Mouse (Mus musculus): ENCODE measurements at regions not wholly inside any gene's neighbourhood (a gene's known extent, or its start where the extent isn't known, plus 50 kb on each side); places are given as distances from the start of the nearest gene placed in this dataset.

- Histone ChIP-seq H3K27ac (replicated peaks) (no peak overlapping the region), H3K4me1 (replicated peaks) (no peaks in the 10 kb centered on the region), H3K36me3 (replicated peaks) (no peaks in the 10 kb centered on the region), H3K27me3 (no peaks in the 10 kb centered on the region), H3K9me3 (replicated peaks) (no peaks in the 10 kb centered on the region), H3K9ac (no peak overlapping the region), H3K4me2 (no peak overlapping the region), H3K4me3 (replicated peaks) (no peak overlapping the region)
- WGBS (ENCODE audit: insufficient replicate concordance): 27% methylated on average over 7 of the region's 7 CpGs
- no peak for ATAC-seq (ENCODE audit: insufficient read depth)
These were observed 82.7 kb upstream of the Atp2b1 start for GRCm38 (mm10) chr10:98831488-98831887.

GRCm38 (mm10) chr10:98837289-98838181 is 76.7 kb upstream of the Atp2b1 start:
- Histone ChIP-seq H3K27me3 (no peaks in the 10 kb centered on the region), H3K9ac (no peak overlapping the region), H3K9me3 (replicated peaks) (no peaks in the 10 kb centered on the region), H3K4me3 (replicated peaks) (no peak overlapping the region), H3K27ac (replicated peaks) (no peak overlapping the region), H3K4me1 (replicated peaks) (0 out of 2 replicates have a peak, but pooled peaks cover 4% of the 10 kb centered on the region), H3K36me3 (replicated peaks) (no peaks in the 10 kb centered on the region), H3K4me2 (no peak overlapping the region)
- ATAC-seq (ENCODE audit: insufficient read depth): no peak
- WGBS (ENCODE audit: insufficient replicate concordance): 48% methylated on average over 16 of the region's 16 CpGs

- H3K4me3 ChIP-seq (replicated peaks): no peak overlapping the region
- WGBS (ENCODE audit: insufficient replicate concordance): 77% methylated on average over 8 of the region's 8 CpGs
- no peak for ATAC-seq (ENCODE audit: insufficient read depth)
- no peak overlapping the region for H3K27ac ChIP-seq (replicated peaks)
- no peaks in the 10 kb centered on the region for H3K36me3 ChIP-seq (replicated peaks)
- no peak overlapping the region for H3K4me2 ChIP-seq
- H3K9me3 ChIP-seq (replicated peaks): no peaks in the 10 kb centered on the region
- no peaks in the 10 kb centered on the region for H3K27me3 ChIP-seq
- H3K4me1 ChIP-seq (replicated peaks): 0 out of 2 replicates have a peak, but pooled peaks cover 4% of the 10 kb centered on the region
- no peak overlapping the region for H3K9ac ChIP-seq
These were observed 75.1 kb upstream of the Atp2b1 start for GRCm38 (mm10) chr10:98838926-98839679.

GRCm38 (mm10) chr10:98839963-98840362 is 74.2 kb upstream of the Atp2b1 start:
- ATAC-seq (ENCODE audit: insufficient read depth): no peak
- H3K4me3 ChIP-seq (replicated peaks): no peak overlapping the region
- no peaks in the 10 kb centered on the region for H3K27me3 ChIP-seq
- no peak overlapping the region for H3K9ac ChIP-seq
- H3K4me1 ChIP-seq (replicated peaks): 0 out of 2 replicates have a peak, but pooled peaks cover 4% of the 10 kb centered on the region
- H3K9me3 ChIP-seq (replicated peaks): no peaks in the 10 kb centered on the region
- 85% methylated on average over 11 of the region's 11 CpGs for WGBS (ENCODE audit: insufficient replicate concordance)
- H3K4me2 ChIP-seq: no peak overlapping the region
- no peaks in the 10 kb centered on the region for H3K36me3 ChIP-seq (replicated peaks)
- no peak overlapping the region for H3K27ac ChIP-seq (replicated peaks)

- WGBS (ENCODE audit: insufficient replicate concordance): 74% methylated on average over 8 of the region's 8 CpGs
- H3K9me3 ChIP-seq (replicated peaks): no peaks in the 10 kb centered on the region
- no peak overlapping the region for H3K4me3 ChIP-seq (replicated peaks)
- H3K4me1 ChIP-seq (replicated peaks): 0 out of 2 replicates have a peak, but pooled peaks cover 4% of the 10 kb centered on the region
- no peak overlapping the region for H3K9ac ChIP-seq
- no peak overlapping the region for H3K4me2 ChIP-seq
- H3K27ac ChIP-seq (replicated peaks): no peak overlapping the region
- ATAC-seq (ENCODE audit: insufficient read depth): no peak
- no peaks in the 10 kb centered on the region for H3K27me3 ChIP-seq
- H3K36me3 ChIP-seq (replicated peaks): no peaks in the 10 kb centered on the region
These were observed 73.8 kb upstream of the Atp2b1 start for GRCm38 (mm10) chr10:98840411-98840810.

- H3K9me3 ChIP-seq (replicated peaks): no peaks in the 10 kb centered on the region
- H3K27me3 ChIP-seq: no peaks in the 10 kb centered on the region
- H3K4me2 ChIP-seq: no peak overlapping the region
- H3K27ac ChIP-seq (replicated peaks): no peak overlapping the region
- H3K9ac ChIP-seq: no peak overlapping the region
- H3K4me3 ChIP-seq (replicated peaks): no peak overlapping the region
- no peaks in the 10 kb centered on the region for H3K36me3 ChIP-seq (replicated peaks)
- ATAC-seq (ENCODE audit: insufficient read depth): no peak
- H3K4me1 ChIP-seq (replicated peaks): 0 out of 2 replicates have a peak, but pooled peaks cover 4% of the 10 kb centered on the region
- 71% methylated on average over 13 of the region's 13 CpGs for WGBS (ENCODE audit: insufficient replicate concordance)
These were observed 73.0 kb upstream of the Atp2b1 start for GRCm38 (mm10) chr10:98840957-98841831.

GRCm38 (mm10) chr10:98841860-98842259 is 72.3 kb upstream of the Atp2b1 start:
- H3K27ac ChIP-seq (replicated peaks): no peak overlapping the region
- no peak overlapping the region for H3K4me2 ChIP-seq
- H3K9me3 ChIP-seq (replicated peaks): no peaks in the 10 kb centered on the region
- 38% methylated on average over 3 of the region's 3 CpGs for WGBS (ENCODE audit: insufficient replicate concordance)
- no peaks in the 10 kb centered on the region for H3K27me3 ChIP-seq
- H3K9ac ChIP-seq: no peak overlapping the region
- 0 out of 2 replicates have a peak, but pooled peaks cover 4% of the 10 kb centered on the region for H3K4me1 ChIP-seq (replicated peaks)
- H3K36me3 ChIP-seq (replicated peaks): no peaks in the 10 kb centered on the region
- no peak overlapping the region for H3K4me3 ChIP-seq (replicated peaks)
- ATAC-seq (ENCODE audit: insufficient read depth): no peak

- no peak overlapping the region for H3K4me3 ChIP-seq (replicated peaks)
- no peaks in the 10 kb centered on the region for H3K9me3 ChIP-seq (replicated peaks)
- H3K27ac ChIP-seq (replicated peaks): no peak overlapping the region
- ATAC-seq (ENCODE audit: insufficient read depth): no peak
- 65% methylated on average over 1 of the region's 1 CpGs for WGBS (ENCODE audit: insufficient replicate concordance)
- H3K36me3 ChIP-seq (replicated peaks): no peaks in the 10 kb centered on the region
- H3K9ac ChIP-seq: no peak overlapping the region
- 0 out of 2 replicates have a peak, but pooled peaks cover 2% of the 10 kb centered on the region for H3K4me1 ChIP-seq (replicated peaks)
- H3K27me3 ChIP-seq: no peaks in the 10 kb centered on the region
- no peak overlapping the region for H3K4me2 ChIP-seq
These were observed 71.5 kb upstream of the Atp2b1 start for GRCm38 (mm10) chr10:98842721-98843120.

- no peak overlapping the region for H3K4me2 ChIP-seq
- no peak overlapping the region for H3K27ac ChIP-seq (replicated peaks)
- H3K4me1 ChIP-seq (replicated peaks): peaks cover 4% of the 10 kb centered on the region; the same call in 1 of the 2 replicates
- no peak for ATAC-seq (ENCODE audit: insufficient read depth)
- no peak overlapping the region for H3K9ac ChIP-seq
- H3K36me3 ChIP-seq (replicated peaks): no peaks in the 10 kb centered on the region
- H3K27me3 ChIP-seq: no peaks in the 10 kb centered on the region
- H3K4me3 ChIP-seq (replicated peaks): no peak overlapping the region
- H3K9me3 ChIP-seq (replicated peaks): no peaks in the 10 kb centered on the region
- WGBS (ENCODE audit: insufficient replicate concordance): 59% methylated on average over 3 of the region's 3 CpGs
These were observed 64.4 kb upstream of the Atp2b1 start for GRCm38 (mm10) chr10:98849851-98850250.

- H3K27ac ChIP-seq (replicated peaks): no peak overlapping the region
- no peak for ATAC-seq (ENCODE audit: insufficient read depth)
- H3K9ac ChIP-seq: no peak overlapping the region
- H3K4me1 ChIP-seq (replicated peaks): peaks cover 17% of the 10 kb centered on the region
- H3K4me3 ChIP-seq (replicated peaks): no peak overlapping the region
- no peaks in the 10 kb centered on the region for H3K9me3 ChIP-seq (replicated peaks)
- WGBS (ENCODE audit: insufficient replicate concordance): 28% methylated on average over 3 of the region's 3 CpGs
- no peaks in the 10 kb centered on the region for H3K36me3 ChIP-seq (replicated peaks)
- H3K4me2 ChIP-seq: no peak overlapping the region
- H3K27me3 ChIP-seq: no peaks in the 10 kb centered on the region
These were observed 56.8 kb upstream of the Atp2b1 start for GRCm38 (mm10) chr10:98857395-98857794.

Measured in liver, embryonic 15.5 days (tissue).